Mouse (Mus musculus) lung, embryonic 14.5 days (tissue): Measurements from ENCODE around the gene Tigit. TPM values are rescaled to one million over a fixed set of nuclear protein-coding genes. Genes with fewer than 3 reads are reported as not detected.

Experiments used
- ATAC-seq: fragments of 200-750 bp; cut with Nextera tagmentation; 2 replicates; pipeline ENCODE4 v1.8.0; 2017; ENCODE audit warnings: mild to moderate bottlenecking, moderate TSS enrichment, moderate library complexity; ENCODE audit not compliant: insufficient read depth
- DNase-seq: peaks from one replicate; pipeline ENCODE4 v3.0.0-alpha.2; 2015
- H3K27ac ChIP-seq: fragments of 300-500 bp; sonication (generic); 2 replicates; pipeline ENCODE4 v1.5.1; 2014; ENCODE audit warnings: low read depth, mild to moderate bottlenecking, moderate library complexity
- H3K27me3 ChIP-seq: fragments of 300-500 bp; sonication (generic); 2 replicates; pipeline ENCODE4 v1.6.1; 2014; ENCODE audit warnings: low read length, control low read depth; ENCODE audit not compliant: insufficient read depth
- H3K36me3 ChIP-seq: fragments of 300-500 bp; sonication (generic); 2 replicates; pipeline ENCODE4 v1.6.1; 2014; ENCODE audit warnings: control low read depth; ENCODE audit not compliant: insufficient read depth
- H3K4me1 ChIP-seq: fragments of 300-500 bp; sonication (generic); 2 replicates; pipeline ENCODE4 v1.6.1; 2014; ENCODE audit warnings: antibody characterized with exemption, control low read depth; ENCODE audit not compliant: insufficient read depth
- H3K4me2 ChIP-seq: fragments of 300-500 bp; sonication (generic); 2 replicates; pipeline ENCODE4 v1.6.1; 2014; ENCODE audit warnings: mild to moderate bottlenecking
- H3K4me3 ChIP-seq: fragments of 300-500 bp; sonication (generic); 2 replicates; pipeline ENCODE4 v1.5.1; 2014; ENCODE audit warnings: low read depth, low read length
- H3K9ac ChIP-seq: fragments of 300-500 bp; sonication (generic); 2 replicates; pipeline ENCODE4 v1.6.1; 2014
- H3K9me3 ChIP-seq: fragments of 300-500 bp; sonication (generic); 2 replicates; pipeline ENCODE4 v1.6.1; 2016; ENCODE audit warnings: low read depth, low read length, control low read depth
- CTCF ChIP-seq: IDR thresholded peaks from 2 replicates; pipeline ENCODE4 v1.5.1; 2016; ENCODE audit warnings: antibody characterized with exemption, low read depth
- WGBS: fragments of 180-500 bp; shearing (Covaris S2); extraction: QIAGEN DNeasy Blood & Tissue Kit; methylation state at CpG from one replicate; pipeline ENCODE4 v1.1.7; 2014; 5-methylcytosine and 5-hydroxymethylcytosine counted together
- microRNA counts: library from miRNA; unstranded; fragments of <30 nt; microRNA quantifications from one replicate; lab custom pipeline; 2016
- microRNA-seq: library from miRNA; unstranded; fragments of <30 nt; microRNA quantifications from one replicate; pipeline ENCODE4, GENCODE M21; 2016; ENCODE audit warnings: borderline number of aligned reads
- polyA plus RNA-seq: library from polyadenylated mRNA; unstranded; fragments of >200 nt; fragmentation: Nextera tagmentation; extraction: Ambion mirVana; gene quantifications from 2 replicates; pipeline ENCODE4 v1.2.1, GENCODE M21; 2014

The Tigit gene
- polyA plus RNA-seq, 1 experiment from 2014 or later, result not detected

DNA sequence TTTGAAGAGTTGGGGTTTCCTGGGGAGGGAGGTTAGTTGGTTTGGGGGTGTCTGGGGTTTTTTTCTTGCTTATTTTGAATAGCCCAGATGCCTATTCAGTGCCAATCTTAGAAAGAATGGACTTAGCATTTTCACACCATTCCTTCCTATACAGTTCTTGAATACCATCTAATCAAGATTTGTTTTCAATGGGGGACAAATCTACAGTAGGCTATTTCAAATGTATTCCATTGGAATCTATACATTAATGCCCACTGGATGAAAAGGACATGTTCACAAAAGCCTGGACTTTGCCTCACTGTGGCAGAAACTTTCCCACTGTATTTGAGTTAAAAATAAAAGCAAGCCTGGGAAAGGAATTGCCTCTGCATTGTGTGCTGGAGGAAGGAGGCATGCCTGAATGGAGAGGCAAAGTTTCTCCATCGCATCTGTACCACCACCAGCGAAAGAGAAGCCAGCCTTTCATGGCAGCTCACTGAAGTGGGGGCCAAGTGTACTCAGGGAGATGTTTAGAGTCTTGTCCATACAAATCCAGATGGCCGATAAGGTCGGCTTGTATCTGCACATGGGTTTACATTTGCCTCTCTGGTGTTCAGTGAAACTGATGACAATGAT lies 59.4 kb downstream of the Tigit start:
- H3K4me2 ChIP-seq, result no peak overlapping the region
- H3K27ac ChIP-seq, result no peak overlapping the region
- 33% methylated on average over 4 of the region's 4 CpGs for WGBS
- no peak for TF ChIP-seq CTCF
- DNase-seq (no peak), ATAC-seq (no peak)
- H3K9me3 ChIP-seq, result no peaks in the 10 kb centered on the region
- H3K4me1 ChIP-seq, result no peaks in the 10 kb centered on the region
- H3K4me3 ChIP-seq, result no peak overlapping the region
- H3K36me3 ChIP-seq, result no peaks in the 10 kb centered on the region
- no peaks in the 10 kb centered on the region for H3K27me3 ChIP-seq
- H3K9ac ChIP-seq, result no peak overlapping the region

DNA sequence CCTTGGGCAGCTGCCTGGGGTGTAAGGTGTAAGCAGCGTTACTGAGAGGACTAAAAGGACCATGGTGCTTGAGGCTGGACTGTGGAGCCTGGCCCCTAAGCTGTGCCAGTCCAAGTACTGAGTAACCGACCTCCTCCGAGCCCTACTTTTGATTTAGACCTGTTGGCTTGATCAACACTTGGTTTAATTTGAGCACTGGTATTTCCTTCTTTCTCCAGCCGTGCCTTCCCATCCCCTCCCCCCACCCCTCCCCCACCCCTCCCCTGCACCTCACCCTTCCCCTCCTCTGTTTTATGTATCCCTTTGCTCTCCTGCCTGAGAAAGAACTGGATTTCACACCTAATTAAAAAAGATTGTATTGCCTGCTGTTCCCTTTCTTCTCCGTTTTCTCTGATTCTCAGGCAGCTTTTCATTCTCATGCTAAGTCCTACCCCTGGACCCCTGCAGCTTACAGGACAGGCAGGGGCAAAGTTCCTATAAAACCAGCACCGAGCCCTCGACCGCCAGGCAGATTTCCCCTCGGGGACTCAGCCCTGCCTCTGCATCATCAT lies 60.3 kb downstream of the Tigit start:
- no peak overlapping the region for H3K4me3 ChIP-seq
- ATAC-seq, result no peak
- H3K27me3 ChIP-seq, result no peaks in the 10 kb centered on the region
- DNase-seq, result no peak
- H3K36me3 ChIP-seq, result no peaks in the 10 kb centered on the region
- H3K4me1 ChIP-seq, result no peaks in the 10 kb centered on the region
- H3K4me2 ChIP-seq, result no peak overlapping the region
- H3K9me3 ChIP-seq, result no peaks in the 10 kb centered on the region
- 18% methylated on average over 9 of the region's 9 CpGs for WGBS
- H3K27ac ChIP-seq, result no peak overlapping the region
- TF ChIP-seq CTCF, result no peak
- no peak overlapping the region for H3K9ac ChIP-seq

DNA sequence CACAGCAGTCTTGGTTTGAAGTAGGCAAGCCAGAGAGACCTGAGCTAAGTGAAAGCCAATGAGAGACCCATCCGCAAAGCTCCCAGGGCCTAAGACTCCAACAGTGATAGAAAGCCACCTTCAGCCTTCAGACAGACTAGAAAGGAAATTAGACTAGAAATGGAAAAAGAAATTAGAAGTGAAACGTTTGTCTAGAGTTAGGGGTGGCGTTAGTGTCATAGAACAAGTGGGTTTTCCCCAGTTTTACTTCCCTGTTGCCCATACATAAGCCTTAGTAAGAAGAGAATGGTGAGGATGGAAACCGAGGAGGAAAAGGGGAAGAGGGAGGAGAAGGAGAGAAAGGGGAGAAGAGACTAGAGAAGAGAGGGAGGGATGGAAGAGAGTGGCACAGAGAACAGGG lies 61.4 kb downstream of the Tigit start:
- no peaks in the 10 kb centered on the region for H3K36me3 ChIP-seq
- no peak overlapping the region for H3K4me3 ChIP-seq
- H3K4me2 ChIP-seq, result no peak overlapping the region
- no peak overlapping the region for H3K9ac ChIP-seq
- no peak for ATAC-seq
- no peaks in the 10 kb centered on the region for H3K9me3 ChIP-seq
- no peak for TF ChIP-seq CTCF
- WGBS, result 73% methylated on average over 4 of the region's 4 CpGs
- H3K4me1 ChIP-seq, result no peaks in the 10 kb centered on the region
- no peak for DNase-seq
- H3K27me3 ChIP-seq, result no peaks in the 10 kb centered on the region
- no peak overlapping the region for H3K27ac ChIP-seq

DNA sequence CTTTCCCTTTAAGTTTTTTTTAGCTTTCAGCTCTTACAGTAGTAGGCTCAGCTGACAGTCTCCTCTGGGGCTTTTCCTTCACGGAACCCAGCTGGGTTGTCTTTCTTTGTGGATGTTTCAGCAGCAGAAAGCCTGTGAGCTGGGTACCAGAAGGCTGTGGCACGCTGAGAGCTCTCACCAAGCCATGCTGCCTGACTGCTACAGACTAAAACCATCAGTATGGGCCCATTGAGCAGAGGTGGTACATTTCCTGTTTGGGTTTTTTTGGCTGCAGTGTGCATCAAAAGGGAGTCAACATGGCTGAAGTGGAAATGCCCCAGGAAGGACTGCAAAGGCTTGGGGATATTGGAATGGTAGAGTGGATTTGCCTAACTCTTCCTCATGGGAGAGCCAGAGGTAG lies 64.2 kb downstream of the Tigit start:
- Histone ChIP-seq H3K27ac (no peak overlapping the region), H3K4me2 (no peak overlapping the region), H3K36me3 (no peaks in the 10 kb centered on the region), H3K27me3 (no peaks in the 10 kb centered on the region), H3K4me3 (no peak overlapping the region), H3K4me1 (no peaks in the 10 kb centered on the region), H3K9me3 (no peaks in the 10 kb centered on the region), H3K9ac (no peak overlapping the region)
- DNase-seq, result no peak
- ATAC-seq, result no peak
- 75% methylated on average over 2 of the region's 2 CpGs for WGBS
- no peak for TF ChIP-seq CTCF

MicroRNAs within 50 kb of the gene (microRNA counts, 519-probe panel; counts per million panel counts)
- microRNA mmu-miR-568 (lab: Ali Mortazavi, UCI), result 30.5 counts per million

Small RNA genes lying within 50 kb of the gene (microRNA-seq; reads per million reads assigned to microRNA genes)
- gene Mir568, result not detected

Other genes with a start within 250 kb of the Tigit start
- gene Drd3, start 89.9 kb upstream of the Tigit start, polyA plus RNA-seq, result not detected in 2 replicates
- gene Ccdc191, start 225.7 kb upstream of the Tigit start, polyA plus RNA-seq, result 7.6 and 10.5 TPM in 2 replicates